Mouse (Mus musculus) spleen, adult 18-20 months (tissue): ENCODE measurements around the gene Gm9844.
"Not testable (repeated sequence)": the region's sequence is repeated elsewhere in the genome, so short reads cannot be mapped to it uniquely, and the experiment has no call there.

Experiments used
- DNase-seq, 2 experiments: peaks; one replicate each; pipeline ENCODE4 v3.0.0; 2022; ENCODE audit warnings: mixed read lengths in 2 of 2

Gene Gm9844

GRCm38 (mm10) chr7:24869532-24870165, 7.6 kb downstream of the Gm9844 start, which contains the start of the genes Lypd4 and Dmrtc2:
Gene Lypd4, minus strand, starts transcription at chr7:24869941.
Gene Dmrtc2, plus strand, starts transcription at chr7:24870057.
- no peak for DNase-seq

- DNase-seq, result no peak
These were observed 15.6 kb downstream of the Gm9844 start for GRCm38 (mm10) chr7:24877588-24877987.

GRCm38 (mm10) chr7:24879620-24880019, 17.6 kb downstream of the Gm9844 start:
- no peak for DNase-seq

DNA sequence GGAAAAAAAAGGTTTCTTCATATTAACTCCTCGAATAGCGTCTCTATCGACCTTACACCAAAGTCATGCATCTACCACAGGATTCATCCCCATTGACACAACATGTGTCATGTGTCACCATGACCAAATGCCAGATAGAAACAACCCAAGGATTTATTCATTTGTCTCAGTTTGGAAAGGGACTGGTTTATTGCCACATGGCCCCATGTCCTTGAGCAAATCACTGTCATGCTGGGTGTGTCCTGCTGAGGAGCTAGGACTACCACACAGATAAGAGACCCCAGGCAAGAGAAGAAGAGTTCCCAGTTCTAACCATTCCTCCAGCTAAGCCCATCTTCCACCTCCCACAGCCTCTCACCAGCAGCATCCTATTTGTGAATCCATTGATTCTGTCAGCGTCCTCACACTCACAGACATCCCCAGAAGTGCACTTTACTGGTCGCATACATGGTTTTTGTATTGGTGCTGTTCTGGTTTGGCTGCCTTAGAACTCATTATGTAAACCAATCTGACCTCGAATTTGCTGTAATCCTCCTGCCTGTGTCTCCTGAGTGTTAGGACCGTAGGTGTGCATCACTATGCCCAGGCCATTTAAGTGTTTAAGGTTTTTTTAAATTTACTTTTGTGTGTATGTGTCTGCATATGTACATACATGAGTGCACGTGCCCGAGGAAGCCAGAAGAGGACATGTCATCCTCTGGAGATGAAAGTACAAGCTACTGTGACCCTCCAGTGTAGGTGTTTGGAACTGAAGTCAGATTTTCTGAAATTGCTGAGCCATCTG, 20.6 kb downstream of the Gm9844 start:
- no peak for DNase-seq

DNA sequence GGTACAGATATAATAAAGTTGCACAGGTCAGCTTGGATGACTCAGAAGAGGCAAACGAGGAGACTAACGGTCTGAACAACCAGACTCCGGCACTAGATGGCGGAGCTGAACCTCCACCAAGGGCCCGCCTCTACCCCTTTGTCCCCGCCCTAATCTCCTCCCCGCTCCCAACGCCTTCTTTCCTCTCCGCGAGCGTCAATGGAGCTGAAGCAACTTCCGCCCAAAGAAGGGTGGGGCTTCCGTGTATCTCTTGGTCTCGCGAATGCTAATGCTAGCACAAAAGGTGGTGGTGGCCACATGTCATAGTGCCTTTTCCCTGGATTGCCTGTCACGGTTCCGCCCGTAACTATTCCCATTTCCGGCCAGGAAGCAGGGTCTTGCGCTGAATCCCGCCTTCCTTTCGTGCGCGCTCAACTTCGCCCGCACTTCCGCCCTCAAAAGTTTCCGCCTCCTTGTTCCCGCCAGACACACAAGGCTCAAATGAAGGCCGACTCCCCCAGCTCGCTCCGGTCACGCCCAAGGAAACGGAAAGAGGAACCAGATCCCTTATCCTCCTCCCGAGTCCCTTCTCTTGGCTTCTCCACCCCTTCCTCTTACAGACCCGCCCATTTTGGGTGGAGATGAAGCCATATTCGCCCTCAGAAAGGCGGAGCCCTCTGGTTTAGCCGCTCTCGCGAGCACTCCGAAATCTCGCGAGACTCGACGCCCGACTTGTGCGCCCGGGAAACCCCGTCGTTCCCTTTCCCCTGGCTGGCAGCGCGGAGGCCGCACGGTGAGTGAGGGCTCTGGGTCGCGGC, 22.1 kb downstream of the Gm9844 start, which contains the start of gene Rps19:
Gene Rps19 (plus strand): TSS at position 476 of the 797 bp plus-strand sequence.
- DNase-seq, result peak; percentile 94 to 97

DNA sequence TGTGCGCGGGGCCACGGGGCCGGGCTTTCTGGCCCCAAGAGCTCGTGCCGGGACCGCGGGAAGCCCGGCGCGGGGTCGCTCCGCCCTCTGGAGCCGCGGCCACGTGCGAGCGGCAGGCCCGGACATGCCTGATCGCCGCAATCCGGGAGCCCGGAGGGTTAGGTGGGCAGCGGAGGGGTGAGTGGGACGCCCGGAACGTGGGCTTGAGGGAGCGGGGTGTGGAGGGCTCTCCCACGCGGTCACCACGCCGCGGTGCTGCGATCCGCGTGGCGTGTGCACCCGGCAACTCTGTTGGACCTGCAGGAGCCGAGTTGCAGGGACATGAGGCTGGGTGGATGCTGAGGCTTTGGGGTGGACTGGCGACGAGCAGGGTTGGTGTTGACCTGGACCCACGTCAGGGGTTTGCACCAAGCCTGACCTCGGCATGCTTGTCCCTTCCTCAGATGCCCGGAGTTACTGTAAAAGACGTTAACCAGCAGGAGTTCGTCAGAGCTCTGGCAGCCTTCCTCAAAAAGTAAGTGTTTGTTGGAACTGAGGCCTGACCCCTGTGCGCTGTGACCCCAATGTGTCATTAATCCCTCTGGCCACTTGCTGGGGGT, 22.8 kb downstream of the Gm9844 start:
- DNase-seq, result no peak

DNA sequence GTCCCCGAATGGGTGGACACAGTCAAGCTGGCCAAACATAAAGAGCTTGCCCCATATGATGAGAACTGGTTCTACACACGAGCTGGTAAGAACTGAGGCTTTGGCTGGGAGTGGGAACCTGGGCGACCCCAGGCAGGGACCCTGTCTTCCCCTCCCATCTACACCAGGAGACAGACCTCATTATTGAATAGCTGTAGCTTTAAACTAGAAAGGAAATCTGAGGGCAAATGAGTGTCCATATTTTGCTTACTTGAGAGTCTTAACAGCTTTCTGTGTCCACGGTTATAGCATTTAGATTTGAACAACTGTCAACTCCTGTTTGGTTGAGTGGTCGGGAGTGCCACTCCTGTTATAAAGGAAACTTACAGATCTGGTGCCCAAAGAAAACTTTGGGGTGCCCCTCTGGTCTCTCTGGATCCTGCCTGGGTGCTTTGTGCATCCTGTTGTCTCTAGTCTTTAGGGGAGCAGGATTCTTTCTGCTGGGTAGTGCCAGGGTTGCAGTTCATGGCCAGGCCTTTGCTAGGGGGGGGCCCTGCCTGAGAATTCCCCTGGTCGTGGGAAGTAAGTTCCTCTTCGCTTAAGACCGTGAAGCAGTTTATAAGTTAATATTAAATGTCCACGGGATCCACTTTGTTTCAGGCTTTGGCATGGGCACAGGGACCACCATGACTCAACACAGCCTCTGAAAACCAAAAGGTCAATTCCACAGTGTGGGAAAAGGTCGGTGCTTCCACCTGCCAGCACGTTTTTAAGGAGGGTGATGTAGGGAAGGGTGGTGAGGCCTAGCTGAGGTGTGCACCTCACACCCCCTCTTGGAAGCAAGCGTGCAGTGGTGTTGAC, 23.7 kb downstream of the Gm9844 start:
- no peak for DNase-seq

- no peak for DNase-seq
These were observed 24.3 kb downstream of the Gm9844 start for GRCm38 (mm10) chr7:24886308-24886633.

GRCm38 (mm10) chr7:24887096-24887495, 25.1 kb downstream of the Gm9844 start:
- DNase-seq, result no peak

- no peak for DNase-seq
These were observed 27.6 kb downstream of the Gm9844 start for GRCm38 (mm10) chr7:24889431-24890220.

GRCm38 (mm10) chr7:24890281-24891216, 28.5 kb downstream of the Gm9844 start:
- peak; percentile 56 to 66 for DNase-seq

- DNase-seq, result no peak
These were observed 29.5 kb downstream of the Gm9844 start for GRCm38 (mm10) chr7:24891241-24892124.

GRCm38 (mm10) chr7:24892125-24892583, 30.1 kb downstream of the Gm9844 start:
- DNase-seq, result no peak

DNA sequence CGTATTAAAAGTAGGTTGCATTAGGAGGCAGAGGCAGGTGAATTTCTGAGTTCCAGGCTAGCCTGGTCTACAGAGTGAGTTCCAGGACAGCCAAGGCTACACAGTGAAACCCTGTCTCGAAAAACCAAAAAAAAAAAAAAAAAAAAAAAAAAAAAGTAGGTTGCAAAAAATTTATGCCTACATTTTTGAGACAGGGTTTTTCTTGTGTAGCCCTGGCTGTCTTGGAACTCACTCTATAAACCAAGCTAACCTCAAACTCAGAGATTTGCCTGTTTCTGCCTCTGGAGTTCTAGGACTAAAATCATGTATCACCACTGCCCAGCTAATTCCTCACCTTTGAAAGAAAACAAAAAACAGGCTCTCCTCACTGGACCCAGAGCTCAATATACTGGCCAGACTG, 33.7 kb downstream of the Gm9844 start:
- DNase-seq, result not testable (repeated sequence)

DNA sequence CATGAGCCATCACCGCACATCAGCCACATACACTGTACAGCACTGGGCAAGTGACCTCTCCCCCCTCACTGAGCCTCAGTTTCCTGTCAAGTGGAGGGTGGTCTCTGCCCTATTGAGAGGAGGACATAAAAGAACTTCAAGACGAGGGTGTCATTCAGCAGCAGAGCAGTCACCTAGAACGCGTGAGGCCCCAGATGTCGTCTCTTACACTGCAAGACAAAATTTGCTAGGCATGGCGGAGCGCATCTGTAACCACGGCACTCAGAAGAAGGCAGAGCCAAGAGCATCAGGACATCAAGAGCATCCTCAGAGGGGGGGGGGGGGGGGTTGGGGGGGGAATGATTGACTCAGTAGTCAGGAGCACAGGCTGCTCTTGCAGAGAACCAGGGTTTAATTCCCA, 34.3 kb downstream of the Gm9844 start:
- peak in 1 of 2 experiments; percentile 46 for DNase-seq

DNA sequence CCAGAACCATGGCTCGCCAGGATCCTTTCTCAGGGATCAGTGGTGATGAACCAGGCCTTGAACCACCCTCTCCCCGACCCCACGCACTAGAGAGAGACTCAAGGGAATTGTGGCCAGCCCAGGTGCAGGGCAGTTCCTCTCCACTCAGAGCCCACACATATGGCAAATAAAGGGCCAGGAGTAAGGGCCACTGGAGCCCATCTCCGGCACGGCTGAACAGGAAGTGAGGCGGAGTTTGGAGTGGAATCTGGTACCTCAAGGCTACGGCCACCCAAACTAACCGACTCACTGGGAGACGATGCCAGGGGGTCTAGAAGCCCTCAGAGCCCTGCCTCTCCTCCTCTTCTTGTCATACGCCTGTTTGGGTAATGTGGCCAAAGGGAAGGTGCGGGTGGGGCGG, 35.2 kb downstream of the Gm9844 start, which contains the start of gene Cd79a:
Gene Cd79a (plus strand): TSS at position 158 of the 400 bp plus-strand sequence.
- peak; percentile 71 to 85 for DNase-seq

DNA sequence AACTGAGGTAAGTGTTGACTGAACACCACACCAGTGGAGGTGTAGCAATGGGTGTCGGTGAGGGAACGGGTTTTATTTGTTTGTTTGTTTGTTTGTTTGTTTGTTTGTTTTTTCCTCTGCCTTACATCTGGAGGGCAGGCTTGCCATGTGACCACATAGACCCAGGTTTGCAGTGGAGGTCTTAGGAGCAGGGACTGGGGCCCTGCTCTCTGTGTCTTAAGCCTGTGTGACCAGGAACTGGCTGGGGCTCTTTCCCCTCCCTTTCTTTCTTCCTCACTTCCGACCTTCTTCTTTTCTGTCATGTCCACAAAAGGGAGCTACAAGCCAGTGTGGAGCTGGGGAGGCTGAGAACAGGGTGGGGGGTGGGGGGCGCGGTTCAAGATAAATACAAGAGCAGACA, 35.9 kb downstream of the Gm9844 start:
- peak in 1 of 2 experiments; percentile 18 for DNase-seq

GRCm38 (mm10) chr7:24901114-24901513, 39.1 kb downstream of the Gm9844 start:
- DNase-seq, result no peak

- peak; percentile 42 to 51 for DNase-seq
These were observed 39.8 kb downstream of the Gm9844 start for GRCm38 (mm10) chr7:24901842-24902241.
